Mouse (Mus musculus): ENCODE results near the gene Smyd3.

The Smyd3 gene

GRCm38 (mm10) chr1:179519901-179520300 is 2.1 kb upstream of the Smyd3 start:
- in situ Hi-C loops (cut with MboI, MseI) = loop anchor here (10.0 kb wide), 1 partner anchor 255 kb away; no protein-coding TSS in a partner anchor

- in situ Hi-C loops (cut with MboI, MseI) = no loop called here
These were observed 714 bp downstream of the Smyd3 start for GRCm38 (mm10) chr1:179516941-179517712.

DNA sequence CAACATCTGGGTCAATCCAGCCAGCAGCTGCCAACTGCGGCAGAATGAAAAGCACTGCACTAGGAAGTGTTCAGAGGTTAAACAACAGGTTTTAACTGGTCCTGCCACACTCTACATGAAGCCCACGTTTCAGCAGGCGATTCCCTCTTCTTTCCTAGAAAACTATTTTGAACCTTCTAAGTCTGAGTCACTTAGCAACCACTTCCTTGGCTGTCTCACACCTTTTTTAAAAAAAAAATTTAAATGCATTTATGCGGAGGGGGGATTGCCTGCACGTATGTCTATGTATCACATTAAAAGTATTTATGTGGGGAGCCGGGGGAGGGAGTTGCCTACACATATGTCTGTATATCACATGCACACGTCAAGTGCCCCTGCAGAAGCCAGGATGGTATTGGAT is 5.9 kb downstream of the Smyd3 start:
- in situ Hi-C loops (cut with MboI, MseI) = no loop called here

GRCm38 (mm10) chr1:179510546-179511340 is 7.1 kb downstream of the Smyd3 start:
- in situ Hi-C loops (cut with MboI, MseI) = no loop called here

- in situ Hi-C loops (cut with MboI, MseI) = loop anchor here (5.0 kb wide), 1 partner anchor 126 kb away; no protein-coding TSS in a partner anchor
These were observed 11.1 kb downstream of the Smyd3 start for GRCm38 (mm10) chr1:179506530-179507315.

DNA sequence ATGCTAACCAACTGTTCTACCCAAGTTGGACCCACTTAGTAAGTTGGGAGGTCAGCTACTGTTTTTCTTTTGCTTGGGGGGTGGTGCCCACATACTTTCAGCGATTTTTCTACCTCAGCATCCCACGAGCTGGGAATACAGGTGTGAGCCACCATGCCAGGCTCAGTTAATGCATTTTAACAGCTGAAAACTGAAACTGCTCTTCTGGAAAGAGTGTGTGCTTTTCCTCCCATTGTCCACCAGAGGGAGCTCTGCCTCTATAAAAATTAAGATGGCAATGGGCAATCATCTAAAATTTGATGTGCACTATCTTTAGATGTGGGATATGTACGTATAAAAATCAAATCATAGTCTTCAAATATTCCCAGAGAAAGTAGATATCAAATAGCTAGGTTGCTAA is 15.3 kb downstream of the Smyd3 start:
- in situ Hi-C loops (cut with MboI, MseI) = no loop called here

- in situ Hi-C loops (cut with MboI, MseI) = no loop called here
These were observed 18.6 kb downstream of the Smyd3 start for GRCm38 (mm10) chr1:179499257-179499656.

DNA sequence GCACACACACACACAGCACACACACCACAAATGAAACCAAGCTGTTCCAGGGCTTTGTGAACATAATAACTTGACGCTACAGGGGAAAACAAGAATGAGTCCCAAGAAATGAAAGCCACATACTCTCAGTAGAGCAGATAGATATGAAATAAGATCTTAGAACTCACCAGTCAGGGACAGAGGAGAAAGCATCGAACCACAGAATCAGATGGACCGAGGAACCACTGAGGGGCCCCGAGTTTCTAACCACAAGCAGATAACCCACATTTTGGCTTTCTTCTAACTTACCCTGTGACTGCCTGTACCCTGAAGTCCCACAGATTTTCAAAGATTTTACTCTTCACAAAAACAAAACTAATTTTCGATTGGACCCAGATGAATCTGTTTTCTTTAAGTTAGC is 24.9 kb downstream of the Smyd3 start:
- in situ Hi-C loops (cut with MboI, MseI) = no loop called here

- in situ Hi-C loops (cut with MboI, MseI) = no loop called here
These were observed 29.3 kb downstream of the Smyd3 start for GRCm38 (mm10) chr1:179488520-179488919.

DNA sequence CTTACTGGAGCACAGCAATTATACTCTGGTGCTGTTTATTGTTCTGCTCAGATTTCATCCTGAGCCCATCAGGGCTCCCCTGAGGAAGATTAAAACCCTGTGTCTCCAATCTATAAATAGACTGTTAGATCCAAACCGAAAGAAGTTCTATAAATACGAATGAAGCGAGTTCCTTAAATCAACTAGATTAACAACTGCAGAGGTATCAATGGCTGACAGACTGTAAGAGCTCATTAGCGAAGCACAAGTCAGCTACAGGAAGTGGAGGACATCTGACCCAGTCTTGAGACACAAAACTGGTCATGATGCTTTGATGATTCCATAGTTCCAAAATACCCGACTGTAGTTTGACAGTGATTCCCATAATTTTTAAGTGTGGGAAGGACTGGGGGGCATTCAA is 29.9 kb downstream of the Smyd3 start:
- in situ Hi-C loops (cut with MboI, MseI) = no loop called here

- in situ Hi-C loops (cut with MboI, MseI) = no loop called here
These were observed 30.6 kb downstream of the Smyd3 start for GRCm38 (mm10) chr1:179487238-179487637.

DNA sequence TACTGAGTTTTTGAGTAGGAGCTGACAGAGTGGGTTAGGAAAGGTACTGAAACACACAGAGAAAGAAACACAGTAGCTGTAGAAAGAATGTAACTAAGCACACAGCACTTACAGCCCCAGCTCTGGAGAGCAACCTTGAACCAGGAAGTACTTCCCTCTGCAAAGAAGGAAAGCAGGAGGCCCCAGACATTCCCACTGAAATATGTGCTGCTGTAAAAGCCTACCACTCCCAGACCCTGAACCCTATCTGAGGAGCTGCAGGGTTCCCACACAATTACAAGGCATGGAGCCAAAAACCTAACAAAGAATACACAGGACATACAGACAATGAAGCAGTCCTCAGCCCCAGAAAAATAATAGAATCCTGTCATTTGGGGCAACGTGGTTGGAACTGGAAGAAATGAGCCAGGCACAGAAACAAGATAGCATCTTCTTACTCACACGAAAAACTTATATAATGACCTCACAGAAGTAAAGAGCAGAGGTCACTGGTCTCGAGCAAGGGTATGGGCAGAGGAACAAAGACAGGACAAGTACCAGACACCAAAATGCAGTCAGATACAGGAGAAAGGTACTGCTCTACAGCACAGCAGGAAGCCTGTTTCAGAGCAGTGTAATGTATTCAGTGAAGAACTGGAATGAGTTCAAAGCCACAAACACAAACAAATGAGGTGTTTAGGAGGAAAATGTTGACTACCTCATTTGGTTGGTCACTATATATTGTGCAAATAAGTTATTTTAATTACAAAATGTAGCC is 31.9 kb downstream of the Smyd3 start:
- in situ Hi-C loops (cut with MboI, MseI) = no loop called here

GRCm38 (mm10) chr1:179480862-179481261 is 37.0 kb downstream of the Smyd3 start:
- in situ Hi-C loops (cut with MboI, MseI) = no loop called here

DNA sequence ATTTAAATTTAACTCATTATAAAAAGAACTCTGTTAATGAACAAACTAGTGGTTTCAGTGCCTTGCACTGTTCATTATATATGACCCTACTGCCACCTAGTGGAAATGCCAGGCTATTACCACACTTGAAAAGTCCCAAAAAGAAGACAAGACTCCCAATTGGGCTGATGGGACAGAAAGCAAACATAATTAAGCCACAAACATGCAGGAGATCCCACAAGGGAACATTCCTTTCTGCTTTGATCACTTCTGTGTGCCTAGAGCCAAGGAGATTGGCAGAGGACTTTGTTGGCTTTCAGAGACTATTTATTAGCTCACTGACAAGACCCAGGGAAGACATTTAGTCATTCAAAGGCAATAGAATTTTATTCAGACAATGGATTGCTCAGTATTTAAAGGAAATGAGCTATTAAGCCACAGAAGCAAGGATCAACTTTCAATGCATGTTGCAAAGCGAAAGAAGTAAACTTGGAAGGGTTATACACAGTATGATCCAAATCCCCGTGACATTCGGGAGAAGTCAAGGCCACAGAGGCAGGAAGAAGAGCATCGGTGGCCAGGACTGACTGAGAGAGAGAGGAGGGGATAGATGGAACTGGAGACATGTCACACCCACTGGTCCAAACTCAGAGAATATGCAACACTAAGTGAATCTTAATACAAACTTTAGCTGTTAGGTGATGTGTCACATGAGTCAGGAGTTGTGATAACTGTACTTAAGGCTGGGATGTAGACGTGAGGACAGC is 40.5 kb downstream of the Smyd3 start:
- in situ Hi-C loops (cut with MboI, MseI) = loop anchor here (10.0 kb wide), 1 partner anchor 933 kb away; no protein-coding TSS in a partner anchor

- in situ Hi-C loops (cut with MboI, MseI) = loop anchor here (10.0 kb wide), 1 partner anchor 932 kb away; no protein-coding TSS in a partner anchor
These were observed 41.2 kb downstream of the Smyd3 start for GRCm38 (mm10) chr1:179476461-179477156.

GRCm38 (mm10) chr1:179474776-179475175 is 43.1 kb downstream of the Smyd3 start:
- in situ Hi-C loops (cut with MboI, MseI) = loop anchor here (10.0 kb wide), 1 partner anchor 930 kb away; no protein-coding TSS in a partner anchor

DNA sequence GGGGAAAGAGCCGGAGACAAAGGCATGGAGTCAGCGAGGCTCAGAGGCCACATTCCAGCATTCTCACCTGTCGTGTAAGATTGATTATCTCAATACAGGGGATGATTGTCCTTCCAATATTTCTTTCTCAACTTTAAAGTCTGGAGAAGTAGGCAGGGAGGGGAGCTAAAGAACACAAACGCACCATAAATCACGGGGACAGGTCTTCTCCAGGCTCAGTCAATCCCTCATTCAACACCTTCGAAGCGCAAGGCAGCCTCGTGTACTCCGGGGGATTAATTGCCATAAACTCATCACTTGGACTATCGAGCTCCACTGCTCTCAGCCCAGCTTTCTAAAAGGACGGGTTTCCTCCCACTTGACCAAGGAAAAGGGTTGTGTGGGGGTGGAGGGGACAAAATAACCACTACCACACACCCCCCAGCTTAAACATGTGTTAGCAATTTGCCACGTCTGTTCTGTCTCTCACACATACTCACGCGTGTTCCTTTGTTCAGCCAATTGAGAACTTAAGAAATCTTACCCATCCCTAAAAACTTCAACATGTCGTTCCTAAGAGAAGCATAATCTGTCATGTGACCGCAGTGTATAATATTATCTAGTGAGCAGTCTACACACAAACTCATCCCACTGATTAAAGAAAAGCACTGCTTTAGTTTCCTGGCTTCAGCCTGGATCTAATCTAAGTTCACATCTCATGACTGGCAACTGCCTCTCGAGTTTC is 43.8 kb downstream of the Smyd3 start:
- in situ Hi-C loops (cut with MboI, MseI) = loop anchor here (10.0 kb wide), 1 partner anchor 929 kb away; no protein-coding TSS in a partner anchor

- in situ Hi-C loops (cut with MboI, MseI) = no loop called here
These were observed 49.9 kb downstream of the Smyd3 start for GRCm38 (mm10) chr1:179467970-179468369.

DNA sequence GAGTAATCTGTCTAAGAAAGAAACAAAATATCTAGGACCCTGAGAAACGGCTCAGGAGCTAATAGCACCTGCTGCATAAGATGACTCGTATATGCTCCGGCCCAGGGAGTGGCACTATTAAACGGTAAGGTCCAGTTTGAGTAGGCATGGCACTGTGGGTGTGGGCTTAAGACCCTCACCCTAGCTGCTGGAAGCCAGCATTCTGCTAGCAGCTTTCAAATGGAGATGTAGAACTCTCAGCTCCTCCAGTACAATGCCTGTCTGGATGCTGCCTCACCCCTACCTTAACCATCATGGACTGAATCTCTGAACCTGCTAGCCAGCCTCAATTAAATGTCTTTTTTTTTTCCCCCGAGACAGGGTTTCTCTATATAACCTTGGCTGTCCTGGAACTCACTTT is 55.5 kb downstream of the Smyd3 start:
- in situ Hi-C loops (cut with MboI, MseI) = no loop called here
